ENCODE assay signal across 15 mouse cellular contexts in the genomic region with DNA sequence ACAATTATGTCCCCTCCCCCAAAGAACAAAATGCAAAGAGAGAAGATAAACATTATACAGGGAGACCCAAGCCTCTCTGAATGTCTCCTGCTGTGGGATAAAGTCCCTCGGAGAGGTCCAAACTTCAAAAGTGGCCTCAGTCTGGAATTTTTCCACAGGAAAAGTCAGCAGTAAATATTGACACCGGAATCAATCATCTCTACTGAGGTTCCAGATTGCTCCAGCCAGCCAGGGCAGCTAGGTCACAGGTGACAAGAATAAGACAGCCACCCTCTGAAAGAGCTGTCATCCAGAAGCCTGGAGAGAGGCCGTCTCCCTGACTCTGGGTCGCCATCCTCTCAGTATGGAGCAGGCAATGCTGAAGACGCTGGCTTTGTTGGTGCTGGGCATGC. TPM values are rescaled to one million over a fixed set of nuclear protein-coding genes. Genes with fewer than 3 reads are reported as not detected.
DNase-seq lines count a peak whose midpoint lies in the region; ATAC-seq lines count a peak whose summit lies in the region.
"Had no signal": no experiment of that assay in that cellular context is flagged by ENCODE, and none has a peak within 500 bp of the region (broad histone marks: within the 10 kb centered on the region; RNA-seq: fewer than 3 reads in every experiment).

A gene (plus strand): TSS at position 155 of the 392 bp plus-strand sequence.

- ATAC-seq in neural tube, embryonic 13.5 days (ENCODE audit: low read depth) = no peak
- ATAC-seq in liver, embryonic 11.5 days (replicated peaks; ENCODE audit: low FRiP score) = no peak
- ATAC-seq in stomach, embryonic 16.5 days (ENCODE audit: insufficient read depth, low FRiP score) = no peak; the same call in 1 of the 2 replicates

- H3K27ac ChIP-seq in neural tube, embryonic 13.5 days (replicated peaks) = peak within 1 kb of the TSS; percentile 46
- H3K27ac ChIP-seq in liver, embryonic 11.5 days (ENCODE audit: low read depth, low read length) = peak within 1 kb of the TSS; percentile 41; the same call in 1 of the 2 replicates
- no peak within 1 kb of the TSS for H3K27ac ChIP-seq in stomach, embryonic 16.5 days (ENCODE audit: low read length)

- H3K27me3 ChIP-seq in neural tube, embryonic 13.5 days = no peaks in the 10 kb centered on the region
- H3K27me3 ChIP-seq in liver, embryonic 11.5 days (replicated peaks; ENCODE audit: control insufficient read depth, insufficient read depth, low read length) = no peaks in the 10 kb centered on the region
- no peaks in the 10 kb centered on the region for H3K27me3 ChIP-seq in stomach, embryonic 16.5 days (ENCODE audit: control insufficient read depth, insufficient read depth, low read length)

- WGBS in neural tube, embryonic 13.5 days = 85% methylated on average over 5 of the region's 5 CpGs
- WGBS in liver, embryonic 11.5 days = 70% methylated on average over 5 of the region's 5 CpGs
- WGBS in stomach, embryonic 16.5 days = 56% methylated on average over 5 of the region's 5 CpGs

- H3K4me1 ChIP-seq in neural tube, embryonic 13.5 days (replicated peaks) = peaks cover 24% of the 10 kb centered on the region
- H3K4me1 ChIP-seq in liver, embryonic 11.5 days (replicated peaks; ENCODE audit: control insufficient read depth, insufficient read depth, low read length) = no peaks in the 10 kb centered on the region
- H3K4me1 ChIP-seq in stomach, embryonic 16.5 days (ENCODE audit: control insufficient read depth, insufficient read depth, low read length) = no peaks in the 10 kb centered on the region

- no peak within 1 kb of the TSS for H3K4me3 ChIP-seq in neural tube, embryonic 13.5 days
- H3K4me3 ChIP-seq in liver, embryonic 11.5 days (ENCODE audit: low read depth, low read length) = 0 out of 2 replicates have a peak within 1 kb of the TSS, but pooled peaks have one; percentile 14
- H3K4me3 ChIP-seq in stomach, embryonic 16.5 days (replicated peaks; ENCODE audit: low read length) = no peak within 1 kb of the TSS

- H3K4me2 ChIP-seq in neural tube, embryonic 13.5 days = peak within 1 kb of the TSS; percentile 1; the same call in 1 of the 2 replicates
- H3K4me2 ChIP-seq in liver, embryonic 11.5 days = peak within 1 kb of the TSS; percentile 38
- no peak within 1 kb of the TSS for H3K4me2 ChIP-seq in stomach, embryonic 16.5 days (ENCODE audit: low read depth, low read length)

- no peaks in the 10 kb centered on the region for H3K36me3 ChIP-seq in neural tube, embryonic 13.5 days
- no peaks in the 10 kb centered on the region for H3K36me3 ChIP-seq in liver, embryonic 11.5 days (ENCODE audit: control insufficient read depth, insufficient read depth, low read length)
- no peaks in the 10 kb centered on the region for H3K36me3 ChIP-seq in stomach, embryonic 16.5 days (ENCODE audit: control insufficient read depth, insufficient read depth, low read length)

- H3K9ac ChIP-seq in neural tube, embryonic 13.5 days = no peak within 1 kb of the TSS
- no peak within 1 kb of the TSS for H3K9ac ChIP-seq in liver, embryonic 11.5 days (ENCODE audit: low read depth, low read length)
- no peak within 1 kb of the TSS for H3K9ac ChIP-seq in stomach, embryonic 16.5 days (ENCODE audit: low read length)

- DNase-seq in adrenal gland, postnatal 14 days = no peak
- no peak for DNase-seq in adrenal gland, adult 18-20 months (ENCODE audit: low spot score in 2 of 2)
- DNase-seq in neural tube, embryonic 10.5 days (ENCODE audit: extremely low spot score, low spot score) = no peak
- no peak for DNase-seq in liver, embryonic 11.5 days (ENCODE audit: low spot score)
- DNase-seq in left cerebral cortex, adult 18-20 months (ENCODE audit: low spot score in 2 of 2) = no peak
- DNase-seq in ovary, postnatal 10 days (ENCODE audit: low spot score) = no peak
- DNase-seq: cerebellum, adult 11-12 months; heart, adult 18-20 months; heart, postnatal 14 days; lung, adult 2 months; thymus, postnatal 25 days had no signal

- no peaks in the 10 kb centered on the region for H3K9me3 ChIP-seq in neural tube, embryonic 13.5 days
- no peaks in the 10 kb centered on the region for H3K9me3 ChIP-seq in liver, embryonic 11.5 days (ENCODE audit: control insufficient read depth, low read length)
- H3K9me3 ChIP-seq in stomach, embryonic 16.5 days (replicated peaks; ENCODE audit: control insufficient read depth, low read length) = no peaks in the 10 kb centered on the region

RNA-seq across cellular contexts. Expression of the gene that starts here (rescaled TPM):
- 2.5 and 49.5 TPM in 2 replicates for total RNA-seq in adrenal gland, postnatal 14 days (2021)
- total RNA-seq in adrenal gland, adult 18-20 months (2021) = under 1 TPM in 1 of 2 experiments, not detected in 1; 0.63 TPM
- 0.54 TPM in 1 of 2 replicates, not detected in the other for polyA plus RNA-seq in neural tube, embryonic 13.5 days (2015; fragmentation: Nextera tagmentation; extraction: Ambion mirVana)
- polyA plus RNA-seq in liver, embryonic 11.5 days (2014; fragmentation: Nextera tagmentation; extraction: Ambion mirVana) = 78.7 and 82.3 TPM in 2 replicates
- 13.6 and 18.1 TPM in 2 replicates for polyA plus RNA-seq in stomach, embryonic 16.5 days (2015; fragmentation: Nextera tagmentation; extraction: Ambion mirVana)
- under 1 TPM; 0.40 to 0.63 TPM for total RNA-seq in left cerebral cortex, adult 18-20 months (2021)
- total RNA-seq: heart, adult 18-20 months; heart, postnatal 14 days; megakaryocyte, adult 5-6 weeks; neutrophil, adult 5-6 weeks had no signal
